Mouse (Mus musculus) fibroblast of lung, adult 2 months (primary cell): Measurements from ENCODE around the gene Flt1.
"Not testable (repeated sequence)": the region's sequence is repeated elsewhere in the genome, so short reads cannot be mapped to it uniquely, and the experiment has no call there.

Source experiments
- DNase-seq: peaks from one replicate; pipeline ENCODE4 v3.0.0-alpha.2; 2011; ENCODE audit warnings: low read depth

The Flt1 gene

GRCm38 (mm10) chr5:147607256-147607975, 118.4 kb downstream of the Flt1 start:
- DNase-seq, result no peak

- DNase-seq, result no peak
Observed at GRCm38 (mm10) chr5:147606751-147607150, 119.1 kb downstream of the Flt1 start.

GRCm38 (mm10) chr5:147601460-147602360, 124.1 kb downstream of the Flt1 start:
- DNase-seq, result no peak

- no peak for DNase-seq
Observed at GRCm38 (mm10) chr5:147597825-147598224, 128.0 kb downstream of the Flt1 start.

- DNase-seq, result peak; percentile 49
Observed at GRCm38 (mm10) chr5:147589814-147590213, 136.0 kb downstream of the Flt1 start.

- DNase-seq, result no peak
Observed at GRCm38 (mm10) chr5:147585070-147585469, 140.7 kb downstream of the Flt1 start.

- no peak for DNase-seq
Observed at GRCm38 (mm10) chr5:147584648-147585047, 141.2 kb downstream of the Flt1 start.

GRCm38 (mm10) chr5:147583702-147584298, 142.0 kb downstream of the Flt1 start:
- DNase-seq, result no peak

- no peak for DNase-seq
Observed at GRCm38 (mm10) chr5:147580181-147580580, 145.6 kb downstream of the Flt1 start.

- no peak for DNase-seq
Observed at GRCm38 (mm10) chr5:147579691-147580090, 146.1 kb downstream of the Flt1 start.

- DNase-seq, result no peak
Observed at GRCm38 (mm10) chr5:147579148-147579547, 146.7 kb downstream of the Flt1 start.

GRCm38 (mm10) chr5:147577003-147577402, 148.8 kb downstream of the Flt1 start:
- DNase-seq, result no peak

GRCm38 (mm10) chr5:147574517-147574916, 151.3 kb downstream of the Flt1 start:
- no peak for DNase-seq

- no peak for DNase-seq
Observed at GRCm38 (mm10) chr5:147573555-147573954, 152.3 kb downstream of the Flt1 start.

- no peak for DNase-seq
Observed at GRCm38 (mm10) chr5:147572695-147573094, 153.1 kb downstream of the Flt1 start.

- DNase-seq, result no peak
Observed at GRCm38 (mm10) chr5:147566335-147566734, 159.5 kb downstream of the Flt1 start.

GRCm38 (mm10) chr5:147565444-147565843, 160.4 kb downstream of the Flt1 start:
- no peak for DNase-seq

GRCm38 (mm10) chr5:147564140-147564590, 161.6 kb downstream of the Flt1 start:
- DNase-seq, result no peak

- no peak for DNase-seq
Observed at GRCm38 (mm10) chr5:147563511-147564139, 162.2 kb downstream of the Flt1 start.

GRCm38 (mm10) chr5:147557641-147558040, 168.2 kb downstream of the Flt1 start:
- DNase-seq, result not testable (repeated sequence)

- DNase-seq, result no peak
Observed at GRCm38 (mm10) chr5:147551879-147552627, 173.8 kb downstream of the Flt1 start.
